Mouse (Mus musculus): ENCODE data around the gene Cdh1. TPM values are rescaled to one million over a fixed set of nuclear protein-coding genes. Genes with fewer than 3 reads are reported as not detected.
"Not testable (repeated sequence)": the region's sequence is repeated elsewhere in the genome, so short reads cannot be mapped to it uniquely, and the experiment has no call there.

The Cdh1 gene
- polyA plus RNA-seq, 1 experiment from 2014 or later: 19.0 TPM

GRCm38 (mm10) chr8:106573168-106573567 is 30.0 kb upstream of the Cdh1 start, which contains the start of gene Gm10073:
Gene Gm10073 (minus strand): TSS chr8:106573461.
- WGBS (ENCODE audit: insufficient replicate concordance): 31% methylated on average over 20 of the region's 20 CpGs
- ATAC-seq (ENCODE audit: insufficient read depth); H3K27ac ChIP-seq (replicated peaks); H3K36me3 ChIP-seq (replicated peaks); H3K4me3 ChIP-seq (replicated peaks); H3K9me3 ChIP-seq (replicated peaks); H3K4me2 ChIP-seq; H3K27me3 ChIP-seq; H3K9ac ChIP-seq: not testable (repeated sequence)
- H3K4me1 ChIP-seq (replicated peaks): peaks cover 21% of the 10 kb centered on the region; the same call in 1 of the 2 replicates

GRCm38 (mm10) chr8:106574283-106574682 is 28.9 kb upstream of the Cdh1 start:
- H3K36me3 ChIP-seq (replicated peaks): no peaks in the 10 kb centered on the region
- ATAC-seq (ENCODE audit: insufficient read depth): no peak
- H3K27ac ChIP-seq (replicated peaks): no peak overlapping the region
- H3K27me3 ChIP-seq: no peaks in the 10 kb centered on the region
- no peak overlapping the region for H3K9ac ChIP-seq
- H3K4me3 ChIP-seq (replicated peaks): no peak overlapping the region
- 22% methylated on average over 4 of the region's 4 CpGs for WGBS (ENCODE audit: insufficient replicate concordance)
- H3K4me2 ChIP-seq: no peak overlapping the region
- peaks cover 21% of the 10 kb centered on the region; the same call in 1 of the 2 replicates for H3K4me1 ChIP-seq (replicated peaks)
- H3K9me3 ChIP-seq (replicated peaks): no peaks in the 10 kb centered on the region

GRCm38 (mm10) chr8:106576849-106577555 is 26.1 kb upstream of the Cdh1 start:
- WGBS (ENCODE audit: insufficient replicate concordance): 10% methylated on average over 6 of the region's 6 CpGs
- H3K9ac ChIP-seq: no peak overlapping the region
- ATAC-seq (ENCODE audit: insufficient read depth): peak; percentile 28; the same call in 1 of the 2 replicates
- no peaks in the 10 kb centered on the region for H3K9me3 ChIP-seq (replicated peaks)
- H3K27me3 ChIP-seq: no peaks in the 10 kb centered on the region
- H3K4me2 ChIP-seq: no peak overlapping the region
- peaks cover 10% of the 10 kb centered on the region; the same call in 1 of the 2 replicates for H3K4me1 ChIP-seq (replicated peaks)
- H3K4me3 ChIP-seq (replicated peaks): no peak overlapping the region
- no peaks in the 10 kb centered on the region for H3K36me3 ChIP-seq (replicated peaks)
- H3K27ac ChIP-seq (replicated peaks): no peak overlapping the region

- Histone ChIP-seq H3K9ac (no peak overlapping the region), H3K27me3 (no peaks in the 10 kb centered on the region), H3K36me3 (replicated peaks) (no peaks in the 10 kb centered on the region), H3K4me1 (replicated peaks) (peaks cover 10% of the 10 kb centered on the region; the same call in 1 of the 2 replicates), H3K9me3 (replicated peaks) (no peaks in the 10 kb centered on the region), H3K27ac (replicated peaks) (no peak overlapping the region), H3K4me3 (replicated peaks) (no peak overlapping the region), H3K4me2 (no peak overlapping the region)
- WGBS (ENCODE audit: insufficient replicate concordance): 61% methylated on average over 2 of the region's 2 CpGs
- no peak for ATAC-seq (ENCODE audit: insufficient read depth)
These were observed 23.6 kb upstream of the Cdh1 start for GRCm38 (mm10) chr8:106579510-106579909.

- ATAC-seq (ENCODE audit: insufficient read depth): no peak
- Histone ChIP-seq H3K36me3 (replicated peaks) (no peaks in the 10 kb centered on the region), H3K4me2 (no peak overlapping the region), H3K4me1 (replicated peaks) (peaks cover 19% of the 10 kb centered on the region; the same call in 1 of the 2 replicates), H3K9me3 (replicated peaks) (no peaks in the 10 kb centered on the region), H3K27me3 (no peaks in the 10 kb centered on the region), H3K9ac (no peak overlapping the region), H3K4me3 (replicated peaks) (no peak overlapping the region), H3K27ac (replicated peaks) (no peak overlapping the region)
- 48% methylated on average over 6 of the region's 6 CpGs for WGBS (ENCODE audit: insufficient replicate concordance)
These were observed 21.6 kb upstream of the Cdh1 start for GRCm38 (mm10) chr8:106581344-106582088.

GRCm38 (mm10) chr8:106584942-106585670 is 18.0 kb upstream of the Cdh1 start:
- Histone ChIP-seq H3K36me3 (replicated peaks) (no peaks in the 10 kb centered on the region), H3K9ac (no peak overlapping the region), H3K4me3 (replicated peaks) (no peak overlapping the region), H3K27me3 (no peaks in the 10 kb centered on the region), H3K4me1 (replicated peaks) (0 out of 2 replicates have a peak, but pooled peaks cover 10% of the 10 kb centered on the region), H3K9me3 (replicated peaks) (no peaks in the 10 kb centered on the region), H3K4me2 (no peak overlapping the region), H3K27ac (replicated peaks) (no peak overlapping the region)
- WGBS (ENCODE audit: insufficient replicate concordance): 39% methylated on average over 11 of the region's 11 CpGs
- ATAC-seq (ENCODE audit: insufficient read depth): no peak

GRCm38 (mm10) chr8:106585671-106586037 is 17.5 kb upstream of the Cdh1 start:
- Histone ChIP-seq H3K36me3 (replicated peaks) (no peaks in the 10 kb centered on the region), H3K4me1 (replicated peaks) (0 out of 2 replicates have a peak, but pooled peaks cover 10% of the 10 kb centered on the region), H3K9me3 (replicated peaks) (no peaks in the 10 kb centered on the region), H3K4me3 (replicated peaks) (no peak overlapping the region), H3K9ac (no peak overlapping the region), H3K27ac (replicated peaks) (no peak overlapping the region), H3K4me2 (no peak overlapping the region), H3K27me3 (no peaks in the 10 kb centered on the region)
- no peak for ATAC-seq (ENCODE audit: insufficient read depth)
- WGBS (ENCODE audit: insufficient replicate concordance): 17% methylated on average over 3 of the region's 3 CpGs

GRCm38 (mm10) chr8:106586896-106587295 is 16.3 kb upstream of the Cdh1 start:
- Histone ChIP-seq H3K36me3 (replicated peaks) (no peaks in the 10 kb centered on the region), H3K9ac (no peak overlapping the region), H3K4me1 (replicated peaks) (0 out of 2 replicates have a peak, but pooled peaks cover 10% of the 10 kb centered on the region), H3K4me3 (replicated peaks) (no peak overlapping the region), H3K9me3 (replicated peaks) (no peaks in the 10 kb centered on the region), H3K4me2 (no peak overlapping the region), H3K27me3 (no peaks in the 10 kb centered on the region), H3K27ac (replicated peaks) (no peak overlapping the region)
- ATAC-seq (ENCODE audit: insufficient read depth): no peak
- WGBS (ENCODE audit: insufficient replicate concordance): 74% methylated on average over 8 of the region's 8 CpGs

GRCm38 (mm10) chr8:106588443-106589431 is 14.4 kb upstream of the Cdh1 start:
- no peaks in the 10 kb centered on the region for H3K9me3 ChIP-seq (replicated peaks)
- no peak overlapping the region for H3K4me2 ChIP-seq
- no peak; the same call in 1 of the 2 replicates for ATAC-seq (ENCODE audit: insufficient read depth)
- WGBS (ENCODE audit: insufficient replicate concordance): 44% methylated on average over 3 of the region's 3 CpGs
- H3K36me3 ChIP-seq (replicated peaks): no peaks in the 10 kb centered on the region
- peak overlapping the region; percentile 48; the same call in 1 of the 2 replicates for H3K27ac ChIP-seq (replicated peaks)
- 0 out of 2 replicates have a peak, but pooled peaks cover 10% of the 10 kb centered on the region for H3K4me1 ChIP-seq (replicated peaks)
- no peaks in the 10 kb centered on the region for H3K27me3 ChIP-seq
- H3K9ac ChIP-seq: no peak overlapping the region
- H3K4me3 ChIP-seq (replicated peaks): no peak overlapping the region

- 0 out of 2 replicates have a peak, but pooled peaks cover 10% of the 10 kb centered on the region for H3K4me1 ChIP-seq (replicated peaks)
- H3K9ac ChIP-seq: no peak overlapping the region
- H3K27ac ChIP-seq (replicated peaks): no peak overlapping the region
- no peak overlapping the region for H3K4me3 ChIP-seq (replicated peaks)
- no peaks in the 10 kb centered on the region for H3K36me3 ChIP-seq (replicated peaks)
- H3K27me3 ChIP-seq: no peaks in the 10 kb centered on the region
- WGBS (ENCODE audit: insufficient replicate concordance): 33% methylated on average over 3 of the region's 3 CpGs
- no peak overlapping the region for H3K4me2 ChIP-seq
- no peak for ATAC-seq (ENCODE audit: insufficient read depth)
- H3K9me3 ChIP-seq (replicated peaks): no peaks in the 10 kb centered on the region
These were observed 10.7 kb upstream of the Cdh1 start for GRCm38 (mm10) chr8:106592458-106592857.
